Mouse (Mus musculus) adrenal gland, adult (tissue): ENCODE results near the gene Sdcbp2.
"Not testable (repeated sequence)": the region's sequence is repeated elsewhere in the genome, so short reads cannot be mapped to it uniquely, and the experiment has no call there.

Experiments used
- DNase-seq, 2 experiments: peaks; one replicate each; pipeline ENCODE4 v3.0.0; 2022 to 2023; ENCODE audit warnings: low spot score in 1 of 2; ENCODE audit not compliant: inconsistent age in 2 of 2

Gene Sdcbp2

DNA sequence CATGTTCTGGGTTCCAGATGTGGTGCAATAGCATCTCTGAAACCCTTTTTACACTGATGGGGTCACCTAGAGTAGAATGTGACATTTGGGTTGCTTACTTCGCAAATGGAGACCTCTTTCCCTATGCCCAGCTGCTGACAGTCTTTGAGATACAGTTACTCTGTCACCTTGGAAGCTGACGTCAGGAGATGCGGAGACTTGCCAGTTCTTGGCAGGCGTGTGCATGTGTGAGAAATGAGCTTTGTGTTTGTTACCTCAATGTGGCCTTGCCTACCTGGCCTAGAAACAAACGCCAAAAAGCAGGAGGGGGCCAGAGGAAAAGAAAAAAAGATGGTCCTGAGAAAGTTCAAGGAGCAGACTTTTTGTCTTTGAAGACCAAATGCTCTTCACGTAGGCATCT lies 5.6 kb upstream of the Sdcbp2 start:
- DNase-seq = peak; percentile 41 to 78

DNA sequence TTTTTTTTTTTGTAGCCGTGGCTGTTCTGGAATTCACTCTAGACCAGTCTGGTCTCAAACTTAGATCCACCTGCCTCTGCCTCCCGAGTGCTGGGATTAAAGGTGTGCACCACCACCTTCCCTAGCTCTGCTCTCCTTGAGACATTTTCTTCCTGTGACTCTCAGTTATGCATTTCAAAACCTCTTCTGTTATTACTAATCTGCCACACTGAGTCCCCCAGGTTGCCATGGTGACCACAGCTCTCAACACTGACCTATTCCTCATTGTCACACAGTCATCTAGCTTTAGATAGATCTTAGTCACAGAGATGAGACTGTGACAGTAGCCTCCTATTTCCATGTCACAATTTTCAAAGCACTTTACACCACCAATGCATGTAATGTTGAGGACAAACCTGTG lies 3.0 kb upstream of the Sdcbp2 start:
- DNase-seq = peak; percentile 63 to 78

DNA sequence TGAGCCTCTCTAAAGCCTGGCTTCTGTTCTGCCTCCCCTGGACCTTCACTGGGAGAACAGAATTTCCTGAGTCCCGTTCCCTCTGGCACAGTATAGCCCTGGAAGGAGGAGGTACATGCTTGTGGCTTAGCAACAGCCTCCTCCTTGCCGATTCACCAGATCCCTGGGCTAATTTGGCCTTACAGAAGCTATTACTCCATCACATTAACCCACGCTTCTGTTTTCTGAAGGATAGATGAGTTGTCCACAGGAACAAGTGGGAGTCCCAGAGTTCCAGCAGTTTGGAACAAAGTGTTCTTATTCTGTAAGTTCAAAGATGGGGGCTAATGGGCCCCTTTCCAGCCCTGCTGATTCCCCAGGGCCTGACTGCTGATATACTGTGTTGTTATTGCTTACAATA lies 1.2 kb downstream of the Sdcbp2 start:
- no peak for DNase-seq

- no peak for DNase-seq
Measured at GRCm38 (mm10) chr2:151574607-151575006, 2.2 kb downstream of the Sdcbp2 start.

- DNase-seq = peak; percentile 36 to 83
Measured at GRCm38 (mm10) chr2:151575119-151575698, 2.8 kb downstream of the Sdcbp2 start.

GRCm38 (mm10) chr2:151575699-151576389 lies 3.4 kb downstream of the Sdcbp2 start:
- peak; percentile 93 to 96 for DNase-seq

- DNase-seq = no peak
Measured at GRCm38 (mm10) chr2:151579183-151579582, 6.8 kb downstream of the Sdcbp2 start.

DNA sequence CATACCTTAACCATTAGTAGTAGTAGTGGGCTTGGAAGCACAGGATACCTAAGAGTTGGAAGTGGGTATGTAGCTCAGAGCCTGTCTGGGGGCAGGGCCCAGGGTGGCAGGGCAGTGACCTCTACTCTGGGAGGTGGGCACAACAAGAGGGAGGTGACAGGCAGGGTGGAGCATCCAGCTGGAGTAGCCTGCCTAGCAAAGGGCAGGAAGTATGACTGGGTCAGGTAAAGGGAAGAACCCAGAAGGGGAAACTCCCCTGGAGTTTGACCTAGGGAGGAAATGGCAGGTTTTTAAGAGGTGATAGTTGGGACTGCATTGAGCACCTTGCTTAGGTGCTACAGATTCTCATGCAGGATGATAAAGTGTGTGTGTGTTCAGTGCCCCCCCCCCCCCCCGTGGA lies 8.5 kb downstream of the Sdcbp2 start:
- no peak for DNase-seq

- no peak for DNase-seq
Measured at GRCm38 (mm10) chr2:151585934-151586333, 13.5 kb downstream of the Sdcbp2 start.

- DNase-seq = no peak
Measured at GRCm38 (mm10) chr2:151586807-151587206, 14.4 kb downstream of the Sdcbp2 start.

GRCm38 (mm10) chr2:151587306-151587705 lies 14.9 kb downstream of the Sdcbp2 start:
- no peak for DNase-seq

GRCm38 (mm10) chr2:151598068-151598467 lies 25.6 kb downstream of the Sdcbp2 start:
- no peak for DNase-seq

DNA sequence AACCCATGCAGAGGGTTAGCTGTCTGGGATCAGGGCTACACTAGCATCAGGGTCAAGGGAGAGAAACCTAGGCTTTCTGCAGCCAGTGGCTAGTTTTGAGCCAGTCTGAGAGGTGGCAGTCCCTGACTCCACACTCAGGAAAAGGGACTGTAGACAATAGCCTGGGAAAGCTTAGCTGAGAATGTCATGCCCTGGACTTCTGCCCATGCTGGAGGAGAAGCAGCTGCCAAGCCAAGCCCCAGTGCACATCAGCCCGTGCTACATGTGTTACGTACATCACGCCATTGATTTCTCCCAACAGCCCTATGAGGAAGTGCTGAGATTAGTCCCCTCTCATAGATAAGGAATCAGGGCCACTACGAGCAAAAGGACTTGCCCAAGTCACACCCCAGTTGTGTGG lies 29.7 kb downstream of the Sdcbp2 start:
- DNase-seq = no peak

GRCm38 (mm10) chr2:151603630-151604029 lies 31.2 kb downstream of the Sdcbp2 start:
- peak in 1 of 2 experiments; percentile 30 for DNase-seq

DNA sequence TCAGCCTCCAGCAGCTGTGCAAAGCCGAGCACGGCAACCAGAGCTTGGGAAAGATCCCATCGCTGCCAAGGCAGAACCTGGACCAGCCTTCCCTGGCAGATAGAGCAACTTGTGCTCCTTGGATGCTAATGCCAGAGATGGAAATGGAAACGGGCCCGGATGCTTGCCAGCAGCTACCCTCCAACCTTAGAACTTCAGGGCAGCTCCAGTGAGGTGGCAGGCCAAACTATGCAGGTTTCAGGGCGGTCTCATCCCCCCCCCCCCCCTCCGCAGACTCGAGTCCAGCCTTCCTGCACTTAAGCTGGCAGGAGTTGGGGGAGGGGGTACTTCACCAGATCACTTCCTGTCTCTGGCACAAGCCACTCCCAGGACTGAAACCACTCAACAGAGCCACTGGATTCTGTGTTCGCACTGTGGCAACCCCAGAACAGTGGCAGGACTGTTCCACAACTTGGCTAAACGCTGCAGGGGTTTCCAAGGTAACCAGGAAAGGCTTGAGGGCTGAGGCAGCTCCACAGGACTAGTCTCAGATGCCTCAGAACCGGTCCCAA lies 33.1 kb downstream of the Sdcbp2 start:
- DNase-seq = peak; percentile 38 to 48

DNA sequence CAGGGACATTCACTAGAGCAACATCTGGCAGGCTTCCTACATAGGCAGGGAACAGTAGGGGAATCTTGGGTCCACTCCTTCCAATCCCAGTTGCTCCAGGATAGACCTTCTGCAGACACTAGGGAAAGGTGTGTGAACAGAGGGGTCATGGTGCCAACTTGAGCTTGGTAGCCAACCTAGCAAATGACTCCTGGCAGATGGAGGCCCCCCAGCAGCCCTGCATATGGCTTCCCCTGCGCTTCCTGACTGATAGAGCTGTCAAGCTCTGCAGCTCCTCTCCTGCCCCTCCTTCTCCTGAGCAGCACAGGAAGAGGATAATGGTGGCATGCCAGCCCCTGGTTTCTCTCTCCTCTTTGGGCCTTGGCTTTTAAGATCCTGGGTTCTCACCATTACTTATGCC lies 36.0 kb downstream of the Sdcbp2 start:
- no peak for DNase-seq

GRCm38 (mm10) chr2:151609974-151610373 lies 37.6 kb downstream of the Sdcbp2 start:
- peak; percentile 45 to 70 for DNase-seq

DNA sequence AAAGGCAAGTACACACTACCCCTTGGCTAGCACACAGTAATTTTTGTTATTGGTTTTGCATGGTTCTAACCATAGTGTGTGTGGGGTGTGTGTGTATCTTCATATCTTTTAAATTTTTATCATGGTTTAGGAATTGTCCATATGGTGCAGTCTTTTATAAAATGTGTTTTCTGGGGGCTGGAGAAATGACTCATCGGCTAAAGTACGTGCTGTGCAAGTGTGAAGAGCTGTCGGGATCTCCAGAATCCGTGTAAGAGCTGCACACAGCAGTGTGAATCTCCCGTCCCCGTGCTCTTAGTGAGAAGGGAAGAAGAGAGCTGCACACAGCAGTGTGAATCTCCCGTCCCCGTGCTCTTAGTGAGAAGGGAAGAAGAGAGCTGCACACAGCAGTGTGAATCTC lies 43.4 kb downstream of the Sdcbp2 start:
- DNase-seq = not testable (repeated sequence)

DNA sequence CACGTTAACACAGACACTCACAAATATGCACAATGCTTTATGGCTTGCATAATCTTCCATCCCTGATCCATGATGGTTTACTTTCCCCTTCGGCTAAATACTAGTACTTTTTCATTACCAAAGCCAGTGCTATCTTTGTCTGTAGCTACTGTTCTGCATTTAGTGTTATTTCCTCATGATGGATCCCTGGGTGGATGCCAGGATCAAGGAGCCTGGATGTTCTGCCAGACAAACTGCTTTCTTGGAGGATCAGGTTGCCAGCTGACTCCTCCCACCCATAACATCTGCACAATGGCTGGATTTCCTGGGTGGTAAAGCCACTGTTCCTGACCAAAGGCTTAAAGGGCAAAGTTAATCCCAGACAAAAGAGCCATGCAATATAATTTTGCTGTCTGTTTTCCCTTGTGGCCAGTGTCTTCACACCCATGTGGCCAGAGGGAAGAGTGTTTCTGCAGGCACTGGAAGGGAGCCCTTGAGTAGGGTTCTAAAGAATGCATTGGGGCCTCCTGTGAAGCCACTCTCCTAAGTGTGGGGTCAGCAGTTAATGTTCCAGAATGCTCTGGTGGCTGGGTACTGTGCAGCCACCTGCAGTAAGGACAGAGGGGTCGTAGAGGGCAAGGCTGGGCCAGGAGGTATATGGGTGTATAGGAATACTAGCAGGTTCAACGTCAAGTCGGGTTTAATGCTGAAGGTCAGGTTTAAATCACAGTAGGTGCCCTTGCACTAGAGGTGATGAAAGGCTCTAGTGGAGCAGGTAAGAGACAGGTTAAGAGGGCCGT lies 44.3 kb downstream of the Sdcbp2 start:
- DNase-seq = no peak

DNA sequence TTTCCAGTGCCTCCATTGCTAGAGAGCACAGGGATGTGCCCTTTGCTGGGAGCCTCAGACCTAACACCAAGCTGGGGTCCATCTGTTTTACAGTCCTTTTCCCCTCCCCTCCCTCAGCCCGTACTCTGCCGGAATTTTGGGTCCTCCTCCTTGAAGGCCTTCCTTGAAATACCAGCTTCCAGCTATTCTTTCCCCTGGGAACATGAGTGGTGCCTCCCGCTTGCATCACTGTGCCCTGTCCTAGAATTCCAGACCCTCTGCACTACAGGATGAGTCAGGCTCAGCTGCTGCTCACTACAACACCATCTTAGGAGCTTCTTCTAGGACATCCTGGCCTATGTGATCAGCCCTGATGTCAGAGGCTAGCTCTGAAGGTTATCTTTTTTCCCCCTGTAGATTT lies 51.4 kb downstream of the Sdcbp2 start:
- DNase-seq = no peak

- DNase-seq = no peak
Measured at GRCm38 (mm10) chr2:151626296-151626695, 53.9 kb downstream of the Sdcbp2 start.

GRCm38 (mm10) chr2:151628011-151628410 lies 55.6 kb downstream of the Sdcbp2 start:
- peak; percentile 43 to 66 for DNase-seq
